Mouse (Mus musculus) stomach, postnatal 0 days (tissue): ENCODE data around the gene Abhd16a. TPM values are rescaled to one million over a fixed set of nuclear protein-coding genes. Genes with fewer than 3 reads are reported as not detected.

Experiments used
- ATAC-seq: fragments of 200-750 bp; cut with Nextera tagmentation; 2 replicates; pipeline ENCODE4 v1.8.0; 2017; ENCODE audit not compliant: low FRiP score, low TSS enrichment
- DNase-seq: peaks from one replicate; pipeline ENCODE4 v3.0.0-alpha.2; 2016; ENCODE audit warnings: low spot score
- H3K27ac ChIP-seq: fragments of 300-500 bp; sonication (generic); replicated peaks from 2 replicates; pipeline ENCODE4 v1.5.1; 2014; ENCODE audit warnings: mild to moderate bottlenecking, control low read depth
- H3K27me3 ChIP-seq: fragments of 300-500 bp; sonication (generic); 2 replicates; pipeline ENCODE4 v1.6.1; 2014; ENCODE audit warnings: low read length; ENCODE audit not compliant: control insufficient read depth, insufficient read depth
- H3K36me3 ChIP-seq: fragments of 300-500 bp; sonication (generic); 2 replicates; pipeline ENCODE4 v1.6.1; 2014; ENCODE audit warnings: low read length, mixed read lengths; ENCODE audit not compliant: control insufficient read depth, insufficient read depth
- H3K4me1 ChIP-seq: fragments of 300-500 bp; sonication (generic); replicated peaks from 2 replicates; pipeline ENCODE4 v1.6.1; 2014; ENCODE audit warnings: antibody characterized with exemption; ENCODE audit not compliant: control insufficient read depth, insufficient read depth
- H3K4me2 ChIP-seq: fragments of 300-500 bp; sonication (generic); replicated peaks from 2 replicates; pipeline ENCODE4 v1.6.1; 2014; ENCODE audit warnings: low read depth, mild to moderate bottlenecking, control low read depth, moderate library complexity
- H3K4me3 ChIP-seq: fragments of 300-500 bp; sonication (generic); 2 replicates; pipeline ENCODE4 v1.5.1; 2014; ENCODE audit warnings: low read depth, low read length, control low read depth
- H3K9ac ChIP-seq: fragments of 300-500 bp; sonication (generic); 2 replicates; pipeline ENCODE4 v1.6.1; 2014; ENCODE audit warnings: mild to moderate bottlenecking, low read length, control low read depth, mixed read lengths
- H3K9me3 ChIP-seq: fragments of 300-500 bp; sonication (generic); 2 replicates; pipeline ENCODE4 v1.6.1; 2016; ENCODE audit warnings: low read length; ENCODE audit not compliant: control insufficient read depth
- CTCF ChIP-seq: IDR thresholded peaks from 2 replicates; pipeline ENCODE4 v1.5.1; 2016; ENCODE audit warnings: antibody characterized with exemption, low read depth, mild to moderate bottlenecking, moderate library complexity
- EP300 ChIP-seq: optimal IDR thresholded peaks from 2 replicates; pipeline ENCODE3; 2016; ENCODE audit warnings: antibody characterized with exemption
- WGBS: fragments of 180-500 bp; shearing (Covaris S2); extraction: QIAGEN DNeasy Blood & Tissue Kit; methylation state at CpG from one replicate; pipeline ENCODE4 v1.1.7; 2014; 5-methylcytosine and 5-hydroxymethylcytosine counted together
- polyA plus RNA-seq: library from polyadenylated mRNA; unstranded; fragments of >200 nt; fragmentation: Nextera tagmentation; extraction: Ambion mirVana; gene quantifications from 2 replicates; pipeline ENCODE4 v1.2.1, GENCODE M21; 2015

The Abhd16a gene
- polyA plus RNA-seq: 74.2 and 75.0 TPM in 2 replicates

DNA sequence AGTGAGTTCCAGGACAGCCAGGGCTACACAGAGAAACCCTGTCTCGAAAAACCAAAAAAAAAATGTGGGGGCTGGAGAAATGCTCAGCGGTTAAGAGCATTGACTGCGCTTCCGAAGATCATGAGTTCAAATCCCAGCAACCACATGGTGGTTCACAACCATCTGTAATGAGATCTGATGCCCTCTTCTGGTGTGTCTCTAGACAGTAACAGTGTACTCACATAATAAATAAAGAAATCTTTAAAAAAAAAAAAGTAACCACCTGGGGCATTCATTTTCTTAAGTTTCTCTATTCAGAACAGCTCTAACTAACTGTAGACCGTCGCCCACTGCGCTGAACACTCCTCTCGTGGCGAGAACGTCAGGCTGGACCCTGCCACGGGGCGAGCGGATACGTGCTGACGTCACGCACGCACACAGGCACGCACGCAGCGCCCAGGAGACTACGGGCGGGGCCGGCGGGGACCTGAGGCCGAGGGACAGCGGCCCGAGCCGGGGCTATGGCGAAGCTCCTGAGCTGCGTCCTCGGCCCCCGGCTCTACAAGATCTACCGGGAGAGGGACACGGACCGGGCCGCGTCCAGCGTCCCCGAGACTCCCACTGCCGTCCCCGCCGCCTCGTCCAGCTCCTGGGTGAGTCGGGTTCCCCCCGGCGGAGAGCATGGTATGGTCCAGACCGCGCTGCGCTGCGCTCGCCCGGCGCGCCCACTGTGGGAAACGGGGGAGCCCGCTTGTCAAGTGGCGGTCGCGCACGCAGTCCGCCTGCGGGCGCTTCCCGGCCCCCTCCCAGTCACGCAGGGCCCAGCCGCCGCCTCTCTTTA, at the start of gene Abhd16a:
Gene Abhd16a (plus strand): TSS at position 439 of the 820 bp plus-strand sequence.
- Histone ChIP-seq H3K9ac (peak within 1 kb of the TSS; percentile 90), H3K4me1 (peaks cover 3% of the 10 kb centered on the region; the same call in 1 of the 2 replicates), H3K36me3 (peaks cover 7% of the 10 kb centered on the region), H3K27me3 (no peaks in the 10 kb centered on the region), H3K9me3 (no peaks in the 10 kb centered on the region), H3K4me2 (peak within 1 kb of the TSS; percentile 73), H3K4me3 (peak within 1 kb of the TSS; percentile 70), H3K27ac (peak within 1 kb of the TSS; percentile 98)
- ATAC-seq (peak; percentile 98), DNase-seq (peak; percentile 94)
- WGBS: 3% methylated on average over 61 of the region's 67 CpGs
- no peak for TF ChIP-seq EP300
- TF ChIP-seq CTCF: peak; percentile 37

DNA sequence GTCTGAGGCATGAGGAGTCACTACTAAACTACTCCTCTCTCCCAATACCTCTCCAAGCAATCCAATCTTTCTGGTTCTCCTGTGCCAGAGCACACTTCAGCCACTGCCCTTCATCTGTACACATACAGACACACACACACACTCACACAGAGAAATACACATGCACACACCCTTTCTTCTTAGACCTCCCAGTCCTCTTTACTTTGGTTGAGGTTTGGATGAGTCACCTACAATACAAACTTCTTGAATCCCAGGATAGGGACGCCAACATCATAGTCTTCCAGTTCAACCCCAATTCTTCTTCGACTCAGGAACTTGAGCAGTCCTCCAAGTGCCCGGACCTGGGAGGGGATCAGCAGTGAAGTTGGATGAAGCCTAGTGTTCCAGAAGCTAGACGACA, 45.3 kb upstream of the Abhd16a start:
- WGBS: 52% methylated on average over 4 of the region's 4 CpGs
- Histone ChIP-seq H3K4me3 (no peak overlapping the region), H3K27ac (peak overlapping the region; percentile 88), H3K4me2 (peak overlapping the region; percentile 11; the same call in 1 of the 2 replicates), H3K4me1 (peaks cover 8% of the 10 kb centered on the region; the same call in 1 of the 2 replicates), H3K9me3 (no peaks in the 10 kb centered on the region), H3K27me3 (no peaks in the 10 kb centered on the region), H3K9ac (no peak overlapping the region), H3K36me3 (no peaks in the 10 kb centered on the region)
- ATAC-seq (peak; percentile 28), DNase-seq (no peak)
- no peak for TF ChIP-seq EP300
- TF ChIP-seq CTCF: no peak

- 65% methylated on average over 7 of the region's 7 CpGs for WGBS
Observed at GRCm38 (mm10) chr17:35044904-35045806, 43.9 kb upstream of the Abhd16a start.

DNA sequence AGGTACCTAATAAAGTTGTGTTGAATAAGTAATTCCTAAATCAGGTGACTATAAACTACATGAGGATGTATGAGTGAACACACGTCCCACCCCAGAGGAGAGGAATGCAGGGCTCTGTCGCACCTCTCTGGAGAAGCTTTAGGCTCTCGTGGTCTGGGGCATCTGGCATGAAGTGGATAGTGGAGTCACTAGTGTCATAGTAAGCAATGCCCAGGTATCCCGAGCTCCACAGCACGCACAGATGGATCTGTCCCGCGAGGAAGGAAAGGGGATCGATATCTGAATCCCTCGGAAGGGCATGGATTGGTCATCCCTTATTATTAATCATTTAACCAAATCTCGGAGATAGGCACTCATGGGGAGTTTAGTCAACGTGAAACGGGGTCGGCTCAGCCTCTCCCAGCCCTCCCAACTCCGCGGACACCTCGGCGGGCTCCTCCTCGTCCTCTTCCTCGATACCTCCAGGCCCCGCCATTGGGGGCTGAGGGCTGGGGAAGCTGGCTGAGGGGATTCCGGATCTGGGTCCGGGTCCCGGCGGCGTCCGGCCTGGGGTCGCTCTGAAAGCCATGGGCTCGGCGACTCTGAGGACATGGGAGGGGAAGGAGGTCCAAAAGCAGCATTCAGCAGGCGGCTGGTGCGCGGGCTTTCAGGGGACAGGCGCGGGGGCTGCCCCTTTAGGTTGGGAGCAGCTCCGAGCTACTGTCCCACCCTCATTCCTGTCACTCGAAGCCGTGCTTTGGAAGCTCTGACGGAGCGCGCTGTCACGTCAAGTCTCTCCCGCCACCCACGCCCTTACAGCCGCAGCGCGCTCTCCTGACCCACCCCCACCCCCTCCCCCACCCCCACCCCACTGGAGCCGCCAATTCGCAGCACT, 43.0 kb upstream of the Abhd16a start:
- DNase-seq (no peak), ATAC-seq (no peak)
- no peak for TF ChIP-seq CTCF
- TF ChIP-seq EP300: no peak
- WGBS: 4% methylated on average over 47 of the region's 48 CpGs
- H3K9ac ChIP-seq: peak overlapping the region; percentile 76
- peaks cover 8% of the 10 kb centered on the region; the same call in 1 of the 2 replicates for H3K4me1 ChIP-seq
- peak overlapping the region; percentile 94 for H3K4me2 ChIP-seq
- no peaks in the 10 kb centered on the region for H3K27me3 ChIP-seq
- H3K27ac ChIP-seq: peak overlapping the region; percentile 89
- H3K9me3 ChIP-seq: no peaks in the 10 kb centered on the region
- H3K36me3 ChIP-seq: no peaks in the 10 kb centered on the region
- H3K4me3 ChIP-seq: peak overlapping the region; percentile 57

More at GRCm38 (mm10) chr17:35044904-35045806, 43.9 kb upstream of the Abhd16a start:
- TF ChIP-seq EP300 (no peak), CTCF (no peak)
- Histone ChIP-seq H3K36me3 (no peaks in the 10 kb centered on the region), H3K4me3 (no peak overlapping the region), H3K27me3 (no peaks in the 10 kb centered on the region), H3K4me2 (peak overlapping the region; percentile 94), H3K9me3 (no peaks in the 10 kb centered on the region), H3K27ac (peak overlapping the region; percentile 89), H3K9ac (no peak overlapping the region), H3K4me1 (peaks cover 8% of the 10 kb centered on the region; the same call in 1 of the 2 replicates)
- ATAC-seq: no peak
- no peak for DNase-seq
